Mouse (Mus musculus) induced T-regulatory cell, adult 2 months (primary cell): Measurements from ENCODE around the gene Celsr1.
"Not testable (repeated sequence)": the region's sequence is repeated elsewhere in the genome, so short reads cannot be mapped to it uniquely, and the experiment has no call there.

Source experiments
- DNase-seq: peaks from one replicate; pipeline ENCODE4 v3.0.0-alpha.2; 2012; ENCODE audit warnings: low read depth

The Celsr1 gene

DNA sequence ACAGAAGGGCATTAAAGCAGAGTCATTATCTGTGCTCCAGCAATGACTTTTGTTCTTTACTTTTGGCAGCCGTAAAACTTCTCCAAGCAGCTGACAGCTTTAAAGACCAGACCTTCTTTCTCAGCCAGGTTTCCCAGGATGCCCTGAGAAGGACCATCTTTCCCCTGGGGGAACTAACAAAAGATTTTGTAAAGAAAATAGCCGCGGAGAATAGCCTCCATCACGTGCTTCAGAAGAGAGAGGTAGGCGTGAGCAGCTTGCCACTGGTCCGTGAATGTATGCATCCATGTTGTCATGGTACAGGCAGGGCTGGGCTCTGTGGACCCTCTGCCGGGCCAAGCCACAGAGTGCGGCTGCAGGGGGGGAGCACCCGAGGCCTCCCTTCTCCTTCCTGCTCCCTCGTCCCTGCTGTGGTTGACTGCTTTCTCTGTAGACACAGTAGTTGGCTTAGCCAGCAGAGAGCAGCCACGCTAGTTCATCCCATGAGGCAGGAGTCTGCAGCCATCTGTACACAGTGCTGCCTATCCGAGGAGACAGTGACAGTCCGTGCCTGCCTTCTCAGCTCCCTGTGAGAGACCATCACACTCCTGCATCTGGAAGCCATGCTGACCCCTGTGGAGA lies 141.0 kb downstream of the Celsr1 start:
- DNase-seq, result no peak

DNA sequence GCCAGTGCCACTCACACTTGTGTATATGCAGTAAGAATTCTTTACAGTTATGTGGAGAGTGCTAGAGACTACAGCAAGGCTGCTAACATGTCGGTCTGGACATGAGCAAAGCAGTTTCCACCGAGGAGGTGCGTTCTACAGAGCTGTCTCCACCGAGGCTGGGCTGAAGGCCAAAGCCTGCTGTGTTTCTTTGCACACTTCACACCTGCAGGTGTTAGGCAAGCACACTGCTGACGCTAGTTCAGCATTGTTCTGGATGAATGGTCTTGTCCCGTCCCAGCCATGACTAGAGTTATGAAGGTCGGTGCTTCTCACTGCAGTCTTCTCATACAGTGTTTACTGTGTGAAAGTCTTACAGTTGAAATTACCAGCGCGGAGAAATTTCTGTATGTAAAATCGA lies 141.6 kb downstream of the Celsr1 start:
- no peak for DNase-seq

DNA sequence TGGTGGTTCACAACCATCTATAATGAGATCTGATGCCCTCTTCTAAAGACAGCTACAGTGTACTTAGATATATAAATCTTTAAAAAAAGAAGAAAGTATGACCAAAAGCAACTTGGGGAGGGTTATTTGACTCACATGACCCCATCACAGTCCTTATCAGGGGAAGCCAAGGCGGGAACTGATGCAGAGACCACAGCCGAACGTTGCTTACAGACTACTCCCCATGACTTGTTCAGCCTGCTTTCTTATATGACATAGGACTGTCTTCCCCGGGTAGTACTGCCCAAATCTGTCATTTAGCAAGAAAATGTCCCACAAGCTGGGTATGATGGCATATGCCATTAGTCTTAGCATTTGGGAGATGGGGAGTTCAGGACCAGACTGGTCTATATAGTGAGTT lies 144.3 kb downstream of the Celsr1 start:
- DNase-seq, result no peak

DNA sequence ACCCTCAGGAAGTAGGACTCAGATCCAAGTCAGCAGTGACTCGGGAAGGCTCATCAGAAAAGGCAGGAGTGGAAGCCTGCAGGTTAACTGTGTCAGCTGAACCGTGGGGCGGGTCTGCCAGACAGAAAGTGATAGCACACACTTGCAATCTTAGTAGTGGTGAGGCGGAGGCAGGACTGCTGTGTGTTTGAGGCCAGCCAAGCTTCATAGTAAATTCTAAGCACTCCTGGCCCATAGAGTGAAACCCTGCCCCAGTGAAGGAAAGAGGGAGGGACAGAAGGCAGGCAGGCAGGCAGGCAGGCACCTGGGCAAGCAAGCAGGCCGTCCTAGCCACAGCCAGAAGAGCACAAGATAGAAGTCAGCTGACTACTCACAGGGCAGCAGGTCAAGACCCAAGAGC lies 148.0 kb downstream of the Celsr1 start:
- no peak for DNase-seq

DNA sequence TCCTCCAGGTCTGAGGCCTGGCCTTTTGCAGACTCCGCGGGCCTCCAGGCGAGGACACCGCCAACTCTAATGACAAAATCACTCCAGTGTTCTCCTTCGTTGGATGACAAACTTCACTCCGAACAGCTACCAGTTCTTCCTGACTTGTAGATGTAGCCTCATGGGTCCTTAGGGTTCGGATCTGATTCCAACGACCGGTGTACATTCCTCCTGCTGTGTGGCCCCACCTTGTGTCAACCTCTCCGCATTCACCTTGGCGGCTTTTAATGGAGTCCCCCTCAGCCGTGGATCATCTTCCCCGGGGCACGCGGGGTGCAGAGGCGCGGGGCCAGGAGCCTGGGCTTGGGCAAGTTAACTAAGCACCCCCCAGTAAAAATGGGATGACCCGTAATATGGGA lies 154.1 kb downstream of the Celsr1 start:
- no peak for DNase-seq

DNA sequence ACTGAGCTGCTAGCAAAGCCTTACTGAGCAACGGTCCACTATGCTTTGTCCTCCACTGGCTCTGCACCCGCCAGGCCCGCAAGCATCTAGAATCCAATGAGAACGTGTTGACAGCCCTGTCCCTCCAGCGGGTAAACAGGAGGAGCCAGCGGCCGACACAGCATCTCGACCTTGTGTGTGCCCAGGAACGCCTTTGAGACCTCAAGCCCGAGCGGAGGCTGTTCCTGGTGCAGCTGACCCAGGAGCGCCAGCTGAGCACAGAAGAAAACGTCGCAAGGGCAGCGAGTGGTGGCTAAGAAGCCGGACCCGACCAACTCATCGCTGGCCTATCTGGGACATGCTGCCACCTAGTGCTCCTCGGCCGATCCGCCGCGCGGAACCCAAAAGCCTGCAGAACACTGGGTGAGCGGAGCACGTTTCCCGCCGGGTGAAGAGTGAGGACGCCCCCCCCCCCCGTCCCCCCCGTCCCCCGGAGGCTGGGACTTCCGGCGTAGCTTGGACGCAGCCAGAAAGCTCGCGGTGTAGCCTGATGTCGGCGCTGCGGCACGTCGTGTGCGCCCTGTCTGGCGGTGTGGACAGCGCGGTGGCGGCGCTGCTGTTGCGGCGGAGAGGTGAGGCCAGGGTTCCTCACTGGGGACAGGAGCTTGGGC lies 154.6 kb downstream of the Celsr1 start, which contains the start of gene Trmu:
Trmu (plus strand) TSS at position 465 of the 650 bp plus-strand sequence.
- peak; percentile 93 for DNase-seq

DNA sequence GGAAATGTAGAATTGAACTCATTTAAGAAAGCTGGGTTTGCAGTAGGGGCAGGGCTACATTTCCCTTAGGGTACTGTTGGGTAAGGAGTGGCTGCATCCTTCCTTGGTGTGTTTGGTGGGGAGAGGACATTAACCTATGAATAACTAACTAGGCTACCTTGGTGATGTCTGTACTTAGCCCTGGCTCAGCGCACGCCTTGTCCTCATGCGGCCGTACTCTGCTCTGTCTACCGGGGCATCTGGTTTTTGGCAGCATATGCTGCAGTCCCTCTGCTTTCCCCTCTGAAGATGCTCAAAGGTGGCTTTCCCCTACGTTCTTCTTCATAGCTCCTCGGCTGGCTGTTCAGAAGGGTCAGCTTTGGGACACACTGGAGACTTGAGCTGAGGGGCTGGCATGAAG lies 156.2 kb downstream of the Celsr1 start:
- DNase-seq, result no peak

DNA sequence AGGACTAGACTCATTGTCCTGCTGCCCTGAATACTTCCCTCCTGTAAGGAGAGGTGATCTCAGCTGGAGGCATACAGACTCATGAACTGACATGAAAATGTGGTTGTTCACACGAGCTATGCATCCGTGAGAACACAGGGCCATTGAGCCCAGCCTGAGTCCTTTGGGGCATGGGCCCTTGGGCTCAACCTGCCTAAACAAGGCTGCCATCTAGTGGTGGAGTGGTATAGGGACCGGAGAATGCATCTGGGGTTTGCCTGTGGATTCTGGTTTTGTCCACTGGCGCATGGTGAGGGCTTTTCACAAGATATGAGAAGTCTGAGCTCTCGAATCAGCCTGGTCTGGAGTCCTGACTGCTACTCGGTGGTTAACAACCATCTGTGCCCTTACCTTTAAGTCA lies 165.9 kb downstream of the Celsr1 start:
- peak; percentile 84 for DNase-seq

DNA sequence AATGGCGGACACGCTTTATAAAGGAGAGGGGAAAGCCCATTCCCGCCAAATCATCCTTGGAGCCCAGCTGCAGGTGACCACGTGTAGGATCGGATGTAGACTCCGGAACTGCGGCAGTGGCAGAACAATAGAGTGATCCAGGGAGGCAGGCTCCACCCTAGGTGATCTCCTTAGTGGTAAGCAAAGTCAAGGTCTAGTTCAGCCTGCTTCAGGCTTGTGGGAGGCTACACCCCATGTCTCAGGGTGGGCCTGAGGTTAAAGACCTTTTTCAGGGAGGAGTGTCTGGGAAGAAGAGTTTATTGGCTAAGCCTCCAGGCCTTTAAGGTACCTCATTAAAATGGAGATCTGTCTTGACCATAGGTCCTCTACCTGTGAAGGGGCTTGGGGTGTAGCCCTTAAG lies 167.7 kb downstream of the Celsr1 start:
- DNase-seq, result not testable (repeated sequence)

DNA sequence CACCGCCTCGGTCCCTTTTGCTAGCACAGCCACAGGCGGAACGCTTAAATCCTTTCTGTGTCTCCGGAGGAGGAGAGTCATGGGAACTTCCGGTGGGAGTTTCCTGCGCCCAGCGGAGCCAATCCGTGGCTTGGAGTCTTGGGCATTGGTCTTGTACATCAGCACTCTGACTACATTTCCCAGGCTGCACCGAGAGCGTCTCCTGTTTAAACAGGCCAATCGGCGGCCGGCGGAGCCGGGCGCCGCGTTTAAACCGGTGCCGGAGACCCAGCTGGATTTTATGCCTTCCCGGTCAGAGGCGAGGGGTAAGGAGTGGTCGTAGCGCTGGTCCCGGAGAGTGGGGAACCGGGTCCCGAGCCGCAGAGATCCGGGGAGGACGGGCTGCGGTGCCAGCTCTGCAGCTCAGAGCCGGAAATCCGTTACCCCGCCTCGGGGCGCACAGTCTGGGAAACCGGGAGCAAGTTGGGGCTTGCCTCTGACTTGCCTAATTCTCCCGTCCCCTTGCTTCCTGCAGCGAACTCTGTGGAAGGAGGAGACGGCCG lies 174.0 kb downstream of the Celsr1 start, which contains the start of gene Gtse1:
Gtse1 (plus strand) TSS at position 256 of the 542 bp plus-strand sequence.
- peak; percentile 96 for DNase-seq

DNA sequence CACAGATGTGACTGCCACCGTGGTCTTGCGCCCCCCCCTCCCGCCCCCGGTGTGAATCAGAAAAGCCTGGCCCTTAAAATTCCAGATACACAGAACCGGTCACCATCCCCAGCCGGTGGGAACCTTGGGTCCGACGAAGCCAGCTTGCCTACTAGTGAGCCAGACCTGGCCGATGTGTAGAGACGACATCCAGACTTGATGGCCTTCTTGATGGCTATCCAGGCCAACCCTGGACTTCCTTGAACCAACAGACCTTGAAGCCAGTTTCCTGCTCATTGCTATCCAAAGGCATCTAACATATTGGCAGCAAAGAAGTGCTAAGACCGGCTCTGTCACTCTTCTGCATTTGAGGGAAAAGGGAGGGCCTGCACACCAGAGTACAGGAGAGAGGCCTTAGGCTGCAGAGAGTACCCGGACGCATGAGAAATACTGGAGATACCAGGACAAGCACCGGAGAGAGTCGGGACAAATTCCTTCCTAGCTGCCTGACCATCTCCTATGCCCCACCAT lies 174.5 kb downstream of the Celsr1 start:
- no peak for DNase-seq

DNA sequence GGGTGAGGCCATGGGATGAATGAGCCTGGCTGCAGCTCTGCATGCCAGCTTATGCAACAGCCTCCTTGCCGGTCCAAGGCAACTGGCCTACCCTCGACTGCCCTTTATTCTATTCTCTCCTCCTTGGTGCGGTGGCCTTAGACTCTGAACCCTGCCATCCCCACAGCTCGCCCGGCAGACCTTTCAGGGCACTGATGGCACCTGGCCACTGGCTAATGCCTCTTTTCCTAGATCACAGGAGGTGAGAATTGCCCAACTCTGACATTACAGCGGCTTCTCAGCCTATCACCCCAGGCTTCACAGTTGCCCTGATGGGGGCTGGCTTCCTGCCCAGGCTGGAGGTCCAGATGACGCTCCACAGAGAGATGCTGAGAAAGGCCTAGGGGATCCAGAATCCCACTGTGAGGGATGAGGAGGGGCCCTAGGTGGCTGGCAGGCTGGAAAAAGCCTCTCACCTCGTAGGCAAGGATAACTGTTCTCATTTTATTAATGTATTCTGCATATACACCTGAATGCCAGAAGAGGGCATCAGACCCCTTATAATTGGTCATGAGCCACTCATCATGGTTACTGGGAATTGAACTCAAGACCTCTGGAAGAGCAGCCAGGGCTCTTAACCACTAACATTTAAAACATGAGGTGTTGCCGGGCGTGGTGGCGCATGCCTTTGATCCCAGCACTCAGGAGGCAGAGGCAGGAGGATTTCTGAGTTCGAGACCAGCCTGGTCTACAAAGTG lies 181.8 kb downstream of the Celsr1 start:
- DNase-seq, result peak; percentile 21
